Mouse (Mus musculus) spleen, embryonic (tissue): ENCODE data around the gene Coq8a.

Source experiments
- CTCF ChIA-PET: fragments of 350-600 bp; sonication (Branson Sonifier 250); formaldehyde crosslinking; loops from one replicate; lab custom pipeline; 2022; lab: Charles Lee

Coq8a gene

DNA sequence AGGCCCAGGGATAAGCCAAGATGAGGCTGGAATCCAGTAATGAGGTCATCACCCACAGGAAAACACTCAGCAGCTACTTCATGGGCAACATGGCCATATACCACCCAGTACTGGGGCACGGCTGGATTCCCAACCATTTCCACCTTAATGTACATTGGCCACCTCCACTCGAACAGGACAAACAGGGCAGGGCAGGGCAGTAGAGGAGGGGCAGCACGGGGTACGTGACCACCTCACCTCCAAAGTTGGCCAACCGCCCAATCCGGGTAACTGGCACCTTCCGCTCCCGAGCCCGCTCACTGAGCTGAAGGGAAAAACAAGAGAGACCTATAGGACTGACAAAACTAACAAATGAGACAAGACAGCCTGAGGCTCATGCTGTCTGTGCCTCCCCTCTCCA, 21.1 kb downstream of the Coq8a start:
- CTCF ChIA-PET = no interaction called here

DNA sequence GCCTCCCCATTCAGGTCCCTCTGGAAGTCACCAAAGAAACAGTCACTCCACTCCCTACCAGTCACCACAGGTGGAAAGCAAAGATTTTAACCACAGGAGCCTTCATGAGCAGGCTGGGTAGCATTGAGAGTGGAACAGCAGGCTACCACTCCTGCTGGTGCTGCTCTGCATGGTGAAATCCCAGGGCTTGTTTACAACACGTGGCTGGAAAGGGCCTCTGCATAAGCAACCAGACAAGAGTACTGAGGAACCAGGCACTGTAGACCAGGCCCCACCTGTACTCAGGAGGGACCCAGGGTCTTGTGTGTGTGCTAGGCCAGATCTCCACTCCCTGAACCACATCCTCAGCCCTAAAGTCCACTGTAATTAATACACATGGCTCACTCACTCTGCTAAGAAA, 22.6 kb downstream of the Coq8a start:
- CTCF ChIA-PET = no interaction called here

DNA sequence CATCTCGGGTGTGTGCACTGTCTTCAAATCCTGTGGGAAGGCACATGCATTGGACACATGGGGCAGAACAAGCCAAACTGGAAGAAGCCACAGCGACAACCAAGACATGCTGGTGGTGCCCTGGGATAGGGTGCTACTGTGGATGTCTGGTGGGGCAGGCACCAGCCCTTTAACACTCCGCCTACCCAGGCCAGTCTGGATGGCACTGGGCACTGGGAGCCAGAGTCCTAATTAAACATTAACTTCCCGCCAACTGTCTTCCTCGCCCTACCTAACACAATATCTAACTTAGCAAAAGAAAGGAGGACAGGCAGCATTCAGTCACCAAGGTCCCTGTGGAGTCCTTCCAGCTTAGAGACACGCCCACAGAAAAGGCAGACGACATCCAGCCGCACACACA, 23.8 kb downstream of the Coq8a start:
- CTCF ChIA-PET = interaction anchor here (0.5 to 1.1 kb wide), 2 partner anchors 39 to 328 kb away, joined by 3 read pairs; no protein-coding TSS in a partner anchor

DNA sequence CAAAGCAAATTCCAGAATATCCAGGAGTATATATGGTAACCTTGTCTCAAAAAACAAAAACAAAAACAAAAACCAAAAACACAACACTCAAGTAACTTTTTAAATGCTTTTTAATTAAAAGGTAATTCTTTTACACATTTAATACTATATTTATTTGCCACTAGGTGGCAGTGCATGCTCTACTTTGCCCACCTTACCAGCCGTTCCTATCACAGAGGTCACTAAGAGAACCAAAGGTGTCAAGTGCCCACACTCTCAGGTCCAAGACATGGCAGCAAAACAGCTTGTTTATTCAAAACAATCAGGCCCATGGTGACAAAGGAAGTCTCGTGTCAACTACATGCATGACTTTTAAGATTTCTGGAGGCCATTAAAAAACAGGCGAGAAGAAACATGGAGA, 24.2 kb downstream of the Coq8a start:
- CTCF ChIA-PET = interaction anchor here (0.5 to 1.1 kb wide), 2 partner anchors 40 to 327 kb away, joined by 3 read pairs; no protein-coding TSS in a partner anchor

DNA sequence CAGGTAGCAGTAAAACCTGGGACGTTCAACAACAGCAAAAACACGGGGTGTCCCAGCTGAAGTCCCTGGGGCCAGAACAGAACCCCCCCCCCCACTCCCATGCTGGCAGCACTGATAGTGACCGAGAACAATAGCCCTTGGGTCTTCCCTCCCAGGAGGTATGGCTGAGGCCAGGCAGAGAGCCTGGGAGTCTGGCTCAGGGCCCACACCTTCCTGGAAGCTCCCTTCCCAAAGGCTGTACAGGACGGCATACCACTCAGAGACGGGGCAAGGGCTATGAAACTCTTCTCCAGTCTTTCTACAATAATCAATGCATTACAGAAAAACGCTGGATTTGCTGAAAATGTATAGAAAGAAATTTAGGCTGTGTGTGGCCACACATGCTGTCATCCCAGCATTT, 24.7 kb downstream of the Coq8a start:
- CTCF ChIA-PET = interaction anchor here (0.6 to 1.1 kb wide), 3 partner anchors 28 to 44 kb away, joined by 3 to 4 read pairs (median 3); no protein-coding TSS in a partner anchor

DNA sequence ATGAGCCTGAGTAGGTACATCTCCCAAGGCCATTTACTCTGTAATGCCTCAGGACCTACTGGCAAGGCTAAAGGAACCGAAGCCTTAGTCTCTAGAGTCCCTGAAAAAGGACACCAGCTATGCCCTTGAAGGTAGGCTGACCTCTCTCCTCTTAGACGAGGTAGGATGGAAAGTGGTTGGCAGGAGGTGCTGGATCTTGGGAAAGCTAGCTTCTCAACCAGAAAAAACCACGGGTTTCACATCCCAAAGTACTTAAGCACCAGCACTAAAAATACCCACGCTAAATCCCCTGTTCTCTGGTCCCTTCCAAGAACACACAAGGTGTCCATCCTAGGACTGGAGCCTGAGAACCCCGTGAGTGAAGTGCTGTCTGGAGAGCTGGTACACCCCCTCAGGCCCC, 26.4 kb downstream of the Coq8a start:
- CTCF ChIA-PET = interaction anchor here (0.6 to 1.5 kb wide), 4 partner anchors 10 to 822 kb away, joined by 3 to 8 read pairs (median 4); no protein-coding TSS in a partner anchor

DNA sequence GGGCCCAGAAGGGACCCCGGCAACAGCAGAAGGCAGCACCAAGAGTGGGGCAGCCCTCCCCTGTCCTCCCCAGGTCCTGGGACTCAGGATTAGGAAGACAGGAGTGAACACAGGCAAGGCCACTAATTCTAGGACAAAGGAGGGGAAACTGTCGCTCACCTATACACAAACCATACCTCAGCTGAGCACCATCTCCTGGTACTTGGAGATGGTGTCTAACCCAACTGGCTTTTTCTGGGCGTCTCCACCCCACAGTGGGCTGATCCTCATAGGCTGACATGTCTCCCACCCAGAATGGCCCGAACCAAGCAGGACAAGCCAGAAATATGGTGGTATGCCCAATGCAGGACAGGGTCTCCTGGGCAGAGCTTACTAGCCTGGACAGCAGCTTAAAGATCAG, 26.8 kb downstream of the Coq8a start:
- CTCF ChIA-PET = interaction anchor here (0.6 to 1.1 kb wide), 3 partner anchors 10 to 822 kb away, joined by 3 to 4 read pairs (median 3); no protein-coding TSS in a partner anchor

DNA sequence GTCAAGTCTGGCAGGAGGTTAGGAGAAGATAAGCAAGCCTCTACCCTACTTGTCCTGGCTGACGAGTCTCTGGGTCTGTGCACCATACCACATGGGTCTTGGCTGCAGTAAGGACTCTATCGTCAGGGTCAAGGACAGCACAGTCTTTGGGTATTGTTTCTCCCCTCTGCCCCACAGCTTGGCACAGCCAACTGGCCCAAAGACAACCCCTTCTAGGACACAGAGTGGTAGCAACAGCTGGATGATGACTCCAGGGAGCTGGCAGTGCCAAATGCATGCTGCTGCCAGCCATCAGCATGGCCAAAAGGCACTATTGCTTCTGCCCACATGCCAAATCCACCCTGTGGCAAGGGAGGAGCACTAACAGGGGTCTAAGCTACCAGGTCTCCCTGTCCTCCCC, 27.5 kb downstream of the Coq8a start:
- CTCF ChIA-PET = interaction anchor here (1.1 kb wide), 1 partner anchor 11 kb away, joined by 3 read pairs; no protein-coding TSS in a partner anchor

DNA sequence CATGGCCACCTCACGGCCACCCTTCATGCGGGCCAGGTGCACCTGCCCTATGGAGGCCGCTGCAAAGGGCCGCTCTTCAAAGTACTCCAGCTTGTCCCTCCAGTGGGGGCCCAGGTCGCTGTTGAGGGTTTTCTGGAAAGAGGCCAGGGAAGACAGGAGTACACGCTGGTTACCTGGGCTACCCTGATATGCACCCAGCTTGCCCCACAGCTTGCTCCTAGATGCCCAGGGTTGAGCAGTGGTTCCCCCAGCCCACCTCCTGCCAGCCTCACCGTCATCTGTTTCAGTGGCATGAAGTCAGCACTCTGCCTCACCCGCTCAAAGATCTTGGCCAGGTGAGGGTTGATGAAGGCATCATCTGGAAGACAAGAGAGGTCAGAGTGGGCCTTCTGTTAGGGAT, 29.3 kb downstream of the Coq8a start:
- CTCF ChIA-PET = interaction anchor here (1.2 kb wide), 1 partner anchor 56 kb away, joined by 3 read pairs; no protein-coding TSS in a partner anchor

DNA sequence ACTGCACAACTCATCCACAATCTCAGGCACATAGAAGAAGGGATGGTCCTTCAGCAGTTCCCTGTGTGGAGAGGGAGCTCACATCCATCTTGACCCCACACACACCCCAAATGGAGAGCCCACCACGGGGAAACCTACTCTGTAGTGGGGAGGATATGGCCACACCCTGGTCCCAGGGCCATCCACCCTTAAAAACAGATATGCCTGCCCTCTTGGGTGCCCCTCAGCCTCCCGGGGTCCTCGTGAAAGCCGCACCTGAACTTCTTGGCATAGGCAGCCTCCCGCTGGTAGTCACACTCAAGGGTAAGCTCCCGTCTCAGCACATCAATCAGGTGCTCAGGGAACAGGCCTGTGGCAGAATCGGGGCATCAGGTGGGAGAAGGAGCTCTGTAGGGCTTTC, 30.2 kb downstream of the Coq8a start:
- CTCF ChIA-PET = interaction anchor here (1.2 kb wide), 1 partner anchor 57 kb away, joined by 3 read pairs; no protein-coding TSS in a partner anchor

DNA sequence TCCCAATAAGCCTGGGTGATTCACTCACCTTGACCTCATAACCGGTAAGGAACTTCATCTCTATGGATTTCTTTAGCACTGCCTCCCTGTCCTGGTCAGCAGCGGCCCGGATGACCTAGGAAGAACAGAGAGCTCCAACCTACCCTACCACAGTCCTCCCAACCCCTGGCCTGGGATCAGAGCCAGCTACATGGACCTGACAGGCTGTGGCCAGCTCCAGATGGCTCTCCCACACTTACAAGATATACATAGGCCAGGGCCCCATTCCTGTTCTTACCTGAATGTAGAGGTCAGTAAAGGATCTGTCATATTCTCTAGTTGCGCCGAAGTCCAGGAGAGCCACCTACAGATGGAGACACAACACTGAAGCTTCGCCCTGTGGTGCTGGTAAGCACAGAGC, 31.1 kb downstream of the Coq8a start:
- CTCF ChIA-PET = no interaction called here

DNA sequence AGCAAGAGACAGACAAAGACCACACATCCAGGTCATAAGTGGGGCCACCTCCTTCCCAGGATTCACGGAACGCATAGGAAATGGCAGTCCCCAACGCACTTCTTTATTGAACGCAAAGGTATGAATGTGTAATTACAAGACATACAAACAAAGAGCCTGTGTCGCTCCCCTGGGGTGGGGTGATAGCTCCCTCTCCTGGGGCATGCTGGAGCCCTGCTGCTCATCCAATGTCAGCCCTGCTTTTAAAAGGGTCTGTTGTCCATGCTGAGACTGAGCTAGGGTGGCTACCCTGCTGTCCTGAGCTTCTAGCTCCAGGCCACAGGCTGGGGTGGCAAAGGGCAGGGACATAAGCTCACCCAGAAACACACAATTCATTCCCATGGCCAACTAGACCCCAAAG, 32.9 kb downstream of the Coq8a start:
- CTCF ChIA-PET = no interaction called here

DNA sequence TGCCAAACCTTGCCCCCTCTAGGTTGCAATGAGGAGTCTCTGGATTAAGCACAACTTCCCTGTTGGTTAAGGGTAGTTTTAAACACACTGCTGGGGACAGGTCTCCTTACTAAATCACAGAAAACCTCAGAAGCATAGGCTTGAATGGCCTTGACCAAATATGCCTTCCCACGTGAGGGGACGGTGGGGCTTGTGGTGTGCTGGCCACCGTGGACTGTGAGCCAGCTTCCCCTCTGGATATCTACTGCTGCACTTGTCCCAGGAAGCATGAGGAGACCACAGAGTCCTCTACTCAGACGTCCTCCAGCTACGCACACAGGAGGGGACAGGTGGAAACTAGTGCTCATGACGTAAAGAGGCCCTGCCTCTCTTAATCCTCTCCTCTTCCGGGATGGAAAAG, 36.4 kb downstream of the Coq8a start:
- CTCF ChIA-PET = interaction anchor here (0.5 kb wide), 1 partner anchor 1489 kb away, joined by 3 read pairs; no protein-coding TSS in a partner anchor

DNA sequence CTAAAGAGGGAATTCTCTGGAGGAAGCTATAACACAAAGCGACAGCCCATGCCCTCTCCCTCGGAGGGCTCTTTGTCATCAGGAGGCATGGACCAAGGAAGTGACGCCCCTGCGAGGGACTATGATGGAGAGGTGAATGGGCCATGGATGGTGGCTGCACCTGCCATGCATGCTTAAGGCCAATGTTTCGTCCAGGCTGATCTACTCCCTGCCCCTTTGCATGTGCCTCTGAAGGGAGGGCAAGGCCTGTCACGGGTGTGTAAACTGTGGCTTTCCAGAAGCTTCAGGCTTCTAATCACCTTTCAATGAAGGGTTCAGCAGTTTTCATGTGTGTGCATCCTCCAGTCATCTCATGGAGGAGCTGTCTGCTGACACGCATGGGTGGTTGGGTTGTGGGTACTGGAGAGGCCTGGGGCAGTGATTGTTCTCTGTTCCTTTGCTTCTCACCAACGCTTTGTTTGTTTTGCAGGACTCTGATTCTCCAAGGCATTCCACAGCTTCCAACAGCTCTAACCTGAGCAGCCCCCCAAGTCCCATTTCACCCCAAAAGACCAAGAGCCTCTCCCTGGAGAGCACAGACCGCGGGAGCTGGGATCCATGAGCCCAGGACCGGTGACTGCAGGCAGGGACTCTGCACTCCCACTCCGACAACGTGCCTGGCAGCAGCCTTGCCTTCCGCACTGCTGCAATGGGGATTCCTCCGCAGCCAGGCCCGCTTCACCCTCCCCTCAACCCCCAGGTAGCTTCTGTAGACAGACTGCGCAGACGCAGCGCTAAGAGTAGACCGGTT, 37.6 kb downstream of the Coq8a start:
- CTCF ChIA-PET = no interaction called here

DNA sequence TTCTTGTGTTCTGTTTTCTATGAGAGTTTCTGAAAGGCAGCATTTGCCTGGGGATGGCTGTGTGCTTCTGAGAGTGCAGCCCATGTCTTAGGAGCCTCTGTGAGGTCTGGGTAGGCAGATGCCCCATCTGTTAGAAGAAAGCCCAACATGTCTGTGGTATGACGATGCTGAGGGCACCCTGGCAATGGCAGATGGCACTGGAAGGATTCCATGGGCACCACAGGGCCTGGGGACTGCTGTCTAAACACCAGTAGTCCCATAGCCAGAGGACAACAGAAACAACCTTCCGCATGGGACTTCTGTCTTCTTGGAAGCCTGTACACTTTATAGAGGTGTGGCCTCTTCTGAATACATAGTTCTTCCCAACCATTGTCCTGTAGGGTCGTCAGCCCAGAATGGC, 38.2 kb downstream of the Coq8a start:
- CTCF ChIA-PET = no interaction called here

DNA sequence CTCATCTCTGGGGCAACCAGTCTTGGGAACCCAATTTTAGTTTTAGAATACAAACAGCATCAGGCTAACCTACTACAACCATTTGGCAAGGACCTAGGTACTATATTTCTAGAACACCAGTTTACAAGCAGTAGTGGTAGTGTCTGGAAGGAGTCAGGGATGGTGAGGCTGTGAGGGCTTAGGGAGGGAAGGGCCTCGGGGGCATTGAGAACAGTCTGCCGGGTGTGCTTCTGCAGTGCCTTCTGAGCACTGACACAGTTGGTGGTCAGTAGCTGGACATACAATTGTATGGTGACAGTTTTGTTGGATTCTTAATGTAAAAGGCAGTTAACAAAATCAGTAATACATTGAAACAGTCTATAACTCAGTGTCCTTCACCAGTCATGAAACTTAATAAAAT, 38.9 kb downstream of the Coq8a start:
- CTCF ChIA-PET = no interaction called here

DNA sequence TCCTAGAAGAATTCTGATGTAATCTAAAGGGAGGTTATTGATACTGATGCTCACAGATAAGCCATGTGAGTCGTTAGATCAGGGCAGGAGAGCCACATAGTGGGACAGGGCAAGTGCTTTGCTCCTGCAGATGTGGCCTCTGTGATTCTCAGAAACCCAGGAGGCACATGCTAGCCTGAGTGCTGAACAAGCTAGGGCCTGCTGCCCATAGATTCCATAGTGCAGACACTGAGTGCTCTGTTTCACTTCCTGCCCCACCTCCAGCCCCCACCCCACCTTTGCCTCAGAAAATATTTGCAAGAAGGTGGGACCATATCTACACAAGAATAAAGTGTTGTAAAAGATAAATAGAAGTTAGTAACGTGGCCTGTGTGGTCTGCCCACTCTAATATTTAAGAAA, 40.8 kb downstream of the Coq8a start:
- CTCF ChIA-PET = no interaction called here

DNA sequence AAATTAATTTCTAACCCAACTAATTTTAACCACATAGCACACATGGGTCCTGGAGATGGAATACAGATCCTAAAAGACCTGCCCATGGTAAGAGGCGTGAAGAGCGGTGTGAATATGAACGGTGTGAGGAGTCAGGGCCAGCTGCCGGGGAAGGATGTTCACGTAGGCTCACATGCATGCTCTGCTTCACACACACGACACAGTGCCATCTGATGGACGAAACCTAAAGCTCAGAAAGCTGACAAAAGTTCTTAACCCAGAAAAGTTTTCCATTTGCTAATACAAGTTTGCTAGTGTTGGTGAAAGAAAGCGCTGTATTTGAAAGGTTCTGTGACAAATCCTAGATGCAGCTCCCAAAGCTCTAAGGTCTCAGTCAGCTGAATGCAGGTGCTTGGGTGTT, 48.2 kb downstream of the Coq8a start:
- CTCF ChIA-PET = no interaction called here

DNA sequence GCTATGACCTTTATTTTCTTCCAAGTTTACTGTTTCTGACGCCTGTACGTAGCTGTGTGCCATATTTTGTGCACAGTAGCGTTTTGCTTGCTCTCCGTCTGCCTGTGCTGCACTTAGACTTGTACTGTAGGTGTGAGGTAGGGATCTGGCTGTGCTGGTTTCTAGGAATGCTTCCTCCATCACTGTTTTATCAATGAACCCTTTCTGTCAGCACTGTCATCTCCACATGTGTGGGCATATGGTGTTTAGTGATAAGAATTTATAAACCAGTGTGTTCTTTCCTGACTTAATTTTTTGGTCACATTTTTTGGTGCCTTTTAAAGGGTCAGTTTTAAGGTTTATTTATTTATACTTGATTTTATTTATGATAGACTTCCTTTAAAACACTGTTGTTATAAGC, 50.8 kb downstream of the Coq8a start:
- CTCF ChIA-PET = no interaction called here

DNA sequence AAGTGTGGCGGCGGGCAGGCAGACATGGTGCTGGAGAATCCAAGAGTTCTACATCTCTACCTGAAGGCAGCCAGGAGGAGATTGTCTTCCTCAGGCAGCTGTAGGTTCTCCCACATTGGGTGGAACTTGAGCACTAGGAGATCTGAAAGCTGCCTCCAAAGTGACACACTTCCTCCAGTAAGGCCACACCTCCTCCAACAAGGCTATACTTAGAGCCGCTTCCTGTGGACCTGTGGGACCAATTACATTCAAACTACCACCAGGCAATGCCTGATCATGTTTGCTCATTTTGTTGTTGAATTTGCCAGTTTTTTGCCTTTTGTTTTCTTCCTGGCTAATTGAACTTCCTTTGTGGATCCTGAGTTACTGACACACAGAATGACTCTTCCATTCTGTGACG, 51.4 kb downstream of the Coq8a start:
- CTCF ChIA-PET = no interaction called here

DNA sequence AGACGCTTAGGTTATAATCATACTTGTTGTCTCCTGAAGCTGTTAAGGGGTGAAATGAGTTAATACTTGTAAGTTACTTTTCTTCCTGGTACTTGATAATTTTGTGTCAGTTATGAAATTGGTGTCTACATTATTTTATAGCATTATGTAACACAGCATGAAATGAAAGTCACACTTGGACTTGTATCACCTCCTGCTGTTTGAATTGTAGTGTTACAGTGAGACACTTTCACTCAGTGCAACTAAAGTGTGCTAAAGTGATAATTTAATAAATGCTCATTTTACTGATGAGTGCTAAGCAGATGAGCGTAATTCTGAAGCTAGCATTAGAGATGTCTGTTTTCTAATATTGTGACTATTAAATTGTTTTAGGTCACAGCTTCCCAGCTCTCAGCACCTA, 58.4 kb downstream of the Coq8a start:
- CTCF ChIA-PET = no interaction called here

DNA sequence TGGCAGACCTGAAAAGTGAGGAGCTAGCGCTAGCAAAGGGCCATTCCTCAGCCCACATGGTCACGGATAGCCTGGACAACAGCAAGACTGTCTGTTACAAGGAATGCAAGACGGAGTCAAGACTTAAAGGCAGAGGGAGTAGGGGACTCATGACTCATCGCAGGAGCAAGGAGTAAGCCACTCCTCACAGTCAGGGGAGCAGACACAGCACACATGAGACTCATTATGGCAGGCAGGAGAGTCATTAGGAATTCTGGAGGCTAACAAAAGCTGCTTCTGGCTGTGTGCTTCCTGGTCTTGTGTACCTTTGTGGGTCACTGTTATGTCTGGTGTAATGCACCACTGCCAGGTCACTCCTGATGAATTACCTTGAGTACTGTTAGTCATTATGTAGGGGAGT, 60.2 kb downstream of the Coq8a start:
- CTCF ChIA-PET = no interaction called here

DNA sequence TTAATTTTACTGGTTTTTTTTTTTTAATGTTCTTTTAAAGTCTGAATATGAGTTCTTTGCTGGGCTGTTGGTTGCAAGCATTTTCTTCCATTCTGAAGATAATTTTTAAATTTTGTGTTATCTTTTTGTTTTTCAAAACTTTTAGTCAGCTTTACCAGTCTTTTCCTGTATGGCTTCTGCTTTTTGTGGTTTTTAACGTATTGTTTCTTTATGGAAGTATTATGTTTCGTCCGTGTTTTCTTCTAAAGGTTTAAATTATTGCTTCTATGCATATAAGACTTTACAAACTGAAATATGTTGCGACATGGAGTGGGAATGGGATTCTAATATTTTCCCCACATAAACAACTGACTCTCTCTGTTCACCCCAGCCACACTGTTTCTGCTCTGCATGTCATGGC, 67.2 kb downstream of the Coq8a start:
- CTCF ChIA-PET = no interaction called here
